ENCODE assay signal across 26 mouse cellular contexts in the genomic region with DNA sequence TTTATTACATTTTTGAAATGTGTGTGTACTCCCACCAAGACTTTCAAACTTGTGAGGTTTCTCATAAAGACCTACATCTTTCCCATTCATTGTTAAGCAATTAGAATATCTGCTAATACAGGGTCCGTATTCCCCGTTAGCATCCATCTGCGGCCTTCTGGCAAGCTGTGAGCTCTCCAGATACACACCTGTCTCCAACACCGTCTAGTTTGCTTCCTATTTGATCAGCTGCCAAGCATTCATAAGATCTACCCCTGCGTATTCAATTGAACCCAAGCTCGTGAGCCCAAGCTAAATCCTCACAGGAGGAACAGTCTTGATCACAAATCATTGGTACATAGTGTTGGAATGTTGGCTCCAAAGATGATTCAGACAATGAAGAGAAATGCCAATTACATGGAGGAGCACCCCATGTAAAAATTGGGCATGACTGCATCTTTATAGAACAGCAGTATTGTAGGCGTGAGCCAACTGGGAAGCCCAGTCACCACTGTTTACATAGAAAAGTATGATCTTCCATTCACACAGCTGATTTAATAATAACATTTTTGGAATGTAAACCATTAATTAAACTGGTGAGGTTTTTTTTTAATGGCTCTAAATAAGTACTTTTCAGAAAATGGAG.
DNase-seq lines count a peak whose midpoint lies in the region; ATAC-seq and TF ChIP-seq lines count a peak whose summit lies in the region.
"Had no signal": no experiment of that assay in that cellular context is flagged by ENCODE, and none has a peak within 500 bp of the region (broad histone marks: within the 10 kb centered on the region; RNA-seq: fewer than 3 reads in every experiment).

No protein-coding gene starts in this region.

- no peak overlapping the region for H3K4me2 ChIP-seq in forebrain, embryonic 16.5 days (ENCODE audit: low read length)
- no peak overlapping the region for H3K4me2 ChIP-seq in forebrain, embryonic 15.5 days (replicated peaks)
- H3K4me2 ChIP-seq: hindbrain, embryonic 13.5 days; limb, embryonic 13.5 days; liver, embryonic 12.5 days; midbrain, embryonic 13.5 days; neural tube, embryonic 12.5 days; stomach, embryonic 15.5 days had no signal

- no peak overlapping the region for H3K9ac ChIP-seq in forebrain, embryonic 16.5 days (replicated peaks; ENCODE audit: low read depth, low read length)
- no peak overlapping the region for H3K9ac ChIP-seq in forebrain, embryonic 15.5 days (replicated peaks)
- H3K9ac ChIP-seq: hindbrain, embryonic 13.5 days; limb, embryonic 13.5 days; liver, embryonic 12.5 days; midbrain, embryonic 13.5 days; neural tube, embryonic 12.5 days; stomach, embryonic 15.5 days had no signal

- peak; percentile 26; the same call in 1 of the 2 replicates for ATAC-seq in forebrain, embryonic 16.5 days
- ATAC-seq in forebrain, embryonic 15.5 days (replicated peaks), result no peak
- ATAC-seq: activated CD4-positive, CD25-positive, alpha-beta regulatory T cell, adult 4 months; inflammation-experienced regulatory T-cells, adult 6 months; liver, embryonic 12.5 days; midbrain, embryonic 13.5 days had no signal

- H3K27ac ChIP-seq in forebrain, embryonic 16.5 days (ENCODE audit: low read length), result no peak overlapping the region
- no peak overlapping the region for H3K27ac ChIP-seq in forebrain, embryonic 15.5 days (replicated peaks)
- no peak overlapping the region for H3K27ac ChIP-seq in layer of hippocampus, adult 2 months
- H3K27ac ChIP-seq: forebrain, embryonic 10.5 days; heart, adult 2 months; hindbrain, embryonic 13.5 days; limb, embryonic 13.5 days; liver, embryonic 12.5 days; midbrain, embryonic 13.5 days; neural tube, embryonic 12.5 days; stomach, embryonic 15.5 days had no signal

- TF ChIP-seq CTCF in layer of hippocampus, adult 2 months (conservative IDR thresholded peaks at IDR 0.05), result no peak

- WGBS in forebrain, embryonic 16.5 days, result 48% methylated on average over 7 of the region's 7 CpGs
- WGBS in forebrain, embryonic 15.5 days, result 42% methylated on average over 7 of the region's 7 CpGs

- peak; percentile 31 to 55 for DNase-seq in layer of hippocampus, adult 2 months (ENCODE audit: low spot score in 2 of 2)
- no peak for DNase-seq in layer of hippocampus, postnatal 10 days (ENCODE audit: low spot score in 2 of 2)
- peak; percentile 49 for DNase-seq in brain, adult 2 months (ENCODE audit: low read depth, low spot score)
- DNase-seq in layer of hippocampus, adult 9-11 months, result peak; percentile 40
- no peak for DNase-seq in testis, postnatal 10 days (ENCODE audit: low spot score)
- no peak for DNase-seq in gastrocnemius, postnatal 25 days
- DNase-seq: adrenal gland, adult 8-10 months; cerebellum, adult 2 months; gastrocnemius, postnatal 10 days; heart, adult 2 months; kidney, adult 18-20 months; lung, adult 18-20 months; right cerebral cortex, postnatal 25 days; thymus, adult 2 months; thymus, postnatal 4 days had no signal

- no peaks in the 10 kb centered on the region for H3K27me3 ChIP-seq in forebrain, embryonic 16.5 days (replicated peaks; ENCODE audit: control insufficient read depth, insufficient read depth, low read length)
- H3K27me3 ChIP-seq in forebrain, embryonic 15.5 days, result no peaks in the 10 kb centered on the region
- H3K27me3 ChIP-seq: hindbrain, embryonic 13.5 days; limb, embryonic 13.5 days; liver, embryonic 12.5 days; midbrain, embryonic 13.5 days; neural tube, embryonic 12.5 days; stomach, embryonic 15.5 days had no signal

- no peaks in the 10 kb centered on the region for H3K4me1 ChIP-seq in forebrain, embryonic 16.5 days (replicated peaks; ENCODE audit: control insufficient read depth, insufficient read depth, low read length)
- no peaks in the 10 kb centered on the region for H3K4me1 ChIP-seq in forebrain, embryonic 15.5 days
- H3K4me1 ChIP-seq: forebrain, embryonic 10.5 days; hindbrain, embryonic 13.5 days; limb, embryonic 13.5 days; liver, embryonic 12.5 days; midbrain, embryonic 13.5 days; neural tube, embryonic 12.5 days; stomach, embryonic 15.5 days had no signal

- no peaks in the 10 kb centered on the region for H3K9me3 ChIP-seq in forebrain, embryonic 16.5 days (ENCODE audit: control insufficient read depth, low read length)
- no peaks in the 10 kb centered on the region for H3K9me3 ChIP-seq in forebrain, embryonic 15.5 days
- H3K9me3 ChIP-seq: forebrain, embryonic 10.5 days; hindbrain, embryonic 13.5 days; limb, embryonic 13.5 days; liver, embryonic 12.5 days; midbrain, embryonic 13.5 days; neural tube, embryonic 12.5 days; stomach, embryonic 15.5 days had no signal

- no peaks in the 10 kb centered on the region for H3K36me3 ChIP-seq in forebrain, embryonic 16.5 days (ENCODE audit: control insufficient read depth, insufficient read depth)
- no peaks in the 10 kb centered on the region for H3K36me3 ChIP-seq in forebrain, embryonic 15.5 days
- H3K36me3 ChIP-seq: forebrain, embryonic 10.5 days; hindbrain, embryonic 13.5 days; limb, embryonic 13.5 days; liver, embryonic 12.5 days; midbrain, embryonic 13.5 days; neural tube, embryonic 12.5 days; stomach, embryonic 15.5 days had no signal

- H3K4me3 ChIP-seq in forebrain, embryonic 16.5 days (replicated peaks; ENCODE audit: low read length), result no peak overlapping the region
- H3K4me3 ChIP-seq in forebrain, embryonic 15.5 days, result no peak overlapping the region
- no peak overlapping the region for H3K4me3 ChIP-seq in layer of hippocampus, adult 2 months
- H3K4me3 ChIP-seq: forebrain, embryonic 10.5 days; heart, adult 2 months; hindbrain, embryonic 13.5 days; limb, embryonic 13.5 days; liver, embryonic 12.5 days; midbrain, embryonic 13.5 days; neural tube, embryonic 12.5 days; stomach, embryonic 15.5 days had no signal

Comparison
In these comparisons a context has a peak if more than half of its experiments do, and no peak if none do; other contexts are left out.
1. DNase-seq: peak in layer of hippocampus, adult 2 months (2 of 2), brain, adult 2 months (single experiment) and layer of hippocampus, adult 9-11 months (single experiment); none in layer of hippocampus, postnatal 10 days (0 of 2), testis, postnatal 10 days (single experiment) and gastrocnemius, postnatal 25 days (single experiment).